Mouse (Mus musculus): ENCODE measurements around the gene 1700123O20Rik.

GRCm38 (mm10) chr14:54703207-54703606, 17.2 kb downstream of the 1700123O20Rik start:
- TF ChIP-seq POLR2A (IDR thresholded peaks at IDR 0.05; ENCODE audit: low read depth, low read length), result no peak
- no peak for TF ChIP-seq CTCF (IDR thresholded peaks at IDR 0.05; ENCODE audit: extremely low read depth, insufficient read length, insufficient replicate concordance, low read depth, low read length)

Data from small intestine, adult 2 months (tissue).